Mouse (Mus musculus) limb, embryonic 15.5 days (tissue): ENCODE measurements around the gene Mcm5. TPM values are rescaled to one million over a fixed set of nuclear protein-coding genes. Genes with fewer than 3 reads are reported as not detected.

Source experiments
- ATAC-seq: fragments of 200-750 bp; cut with Nextera tagmentation; 2 replicates; pipeline ENCODE4 v1.8.0; 2017; ENCODE audit warnings: low read depth, moderate TSS enrichment; ENCODE audit not compliant: insufficient number of reproducible peaks, low FRiP score, low TSS enrichment
- H3K27ac ChIP-seq: fragments of 300-500 bp; sonication (generic); 2 replicates; pipeline ENCODE4 v1.5.1; 2015; ENCODE audit warnings: moderate library complexity, mild to moderate bottlenecking, inconsistent platforms
- H3K27me3 ChIP-seq: fragments of 300-500 bp; sonication (generic); 2 replicates; pipeline ENCODE4 v1.6.1; 2015; ENCODE audit warnings: inconsistent platforms
- H3K36me3 ChIP-seq: fragments of 300-500 bp; sonication (generic); 2 replicates; pipeline ENCODE4 v1.6.1; 2015; ENCODE audit warnings: inconsistent platforms
- H3K4me1 ChIP-seq: fragments of 300-500 bp; sonication (generic); 2 replicates; pipeline ENCODE4 v1.6.1; 2015; ENCODE audit warnings: inconsistent platforms
- H3K4me2 ChIP-seq: fragments of 300-500 bp; sonication (generic); 2 replicates; pipeline ENCODE4 v1.6.1; 2015; ENCODE audit warnings: mild to moderate bottlenecking, inconsistent platforms
- H3K4me3 ChIP-seq: fragments of 300-500 bp; sonication (generic); 2 replicates; pipeline ENCODE4 v1.5.1; 2015; ENCODE audit warnings: mild to moderate bottlenecking, inconsistent platforms
- H3K9ac ChIP-seq: fragments of 300-500 bp; sonication (generic); 2 replicates; pipeline ENCODE4 v1.6.1; 2015; ENCODE audit warnings: inconsistent platforms
- H3K9me3 ChIP-seq: fragments of 300-500 bp; sonication (generic); 2 replicates; pipeline ENCODE4 v1.6.1; 2016; ENCODE audit warnings: inconsistent platforms
- WGBS: fragments of 180-500 bp; shearing (Covaris S2); methylation state at CpG from one replicate; pipeline ENCODE4 v1.1.7; 2015; 5-methylcytosine and 5-hydroxymethylcytosine counted together
- polyA plus RNA-seq: library from polyadenylated mRNA; unstranded; fragments of >200 nt; fragmentation: Nextera tagmentation; extraction: Ambion mirVana; gene quantifications from 2 replicates; pipeline ENCODE4 v1.2.1, GENCODE M21; 2015

Mcm5 gene
- polyA plus RNA-seq, 1 experiment from 2014 or later: 128 TPM

- H3K36me3 ChIP-seq: no peaks in the 10 kb centered on the region
- no peak overlapping the region for H3K27ac ChIP-seq
- H3K9ac ChIP-seq: no peak overlapping the region
- H3K4me2 ChIP-seq: no peak overlapping the region
- no peak for ATAC-seq
- WGBS: 80% methylated on average over 5 of the region's 5 CpGs
- H3K4me1 ChIP-seq: no peaks in the 10 kb centered on the region
- no peaks in the 10 kb centered on the region for H3K9me3 ChIP-seq
- no peak overlapping the region for H3K4me3 ChIP-seq
- no peaks in the 10 kb centered on the region for H3K27me3 ChIP-seq
Measured at GRCm38 (mm10) chr8:75150911-75151610, 41.7 kb downstream of the Mcm5 start.

GRCm38 (mm10) chr8:75151743-75152142, 42.4 kb downstream of the Mcm5 start:
- 73% methylated on average over 4 of the region's 4 CpGs for WGBS
- no peak for ATAC-seq
- H3K9ac ChIP-seq: no peak overlapping the region

GRCm38 (mm10) chr8:75152505-75153082, 43.2 kb downstream of the Mcm5 start:
- Histone ChIP-seq H3K9me3 (no peaks in the 10 kb centered on the region), H3K4me1 (no peaks in the 10 kb centered on the region), H3K9ac (no peak overlapping the region), H3K4me2 (no peak overlapping the region), H3K4me3 (no peak overlapping the region), H3K36me3 (no peaks in the 10 kb centered on the region), H3K27ac (no peak overlapping the region), H3K27me3 (no peaks in the 10 kb centered on the region)
- WGBS: 72% methylated on average over 2 of the region's 2 CpGs
- no peak for ATAC-seq

More at GRCm38 (mm10) chr8:75151743-75152142, 42.4 kb downstream of the Mcm5 start:
- Histone ChIP-seq H3K9me3 (no peaks in the 10 kb centered on the region), H3K27ac (no peak overlapping the region), H3K4me3 (no peak overlapping the region), H3K36me3 (no peaks in the 10 kb centered on the region), H3K4me1 (no peaks in the 10 kb centered on the region), H3K4me2 (no peak overlapping the region), H3K27me3 (no peaks in the 10 kb centered on the region)

- no peak for ATAC-seq
- H3K4me3 ChIP-seq: no peak overlapping the region
- H3K36me3 ChIP-seq: no peaks in the 10 kb centered on the region
- H3K9ac ChIP-seq: no peak overlapping the region
- H3K4me1 ChIP-seq: no peaks in the 10 kb centered on the region
- H3K9me3 ChIP-seq: no peaks in the 10 kb centered on the region
- no peak overlapping the region for H3K4me2 ChIP-seq
- no peak overlapping the region for H3K27ac ChIP-seq
- WGBS: 63% methylated on average over 5 of the region's 5 CpGs
- no peaks in the 10 kb centered on the region for H3K27me3 ChIP-seq
Measured at GRCm38 (mm10) chr8:75154855-75155478, 45.6 kb downstream of the Mcm5 start.

GRCm38 (mm10) chr8:75155740-75156322, 46.5 kb downstream of the Mcm5 start:
- H3K27me3 ChIP-seq: no peaks in the 10 kb centered on the region
- H3K4me1 ChIP-seq: no peaks in the 10 kb centered on the region
- H3K4me3 ChIP-seq: no peak overlapping the region
- no peak overlapping the region for H3K4me2 ChIP-seq
- WGBS: 78% methylated on average over 2 of the region's 2 CpGs
- no peak for ATAC-seq
- no peaks in the 10 kb centered on the region for H3K36me3 ChIP-seq
- H3K27ac ChIP-seq: no peak overlapping the region
- H3K9me3 ChIP-seq: no peaks in the 10 kb centered on the region
- no peak overlapping the region for H3K9ac ChIP-seq

GRCm38 (mm10) chr8:75157471-75158230, 48.3 kb downstream of the Mcm5 start:
- H3K4me3 ChIP-seq: no peak overlapping the region
- H3K27me3 ChIP-seq: no peaks in the 10 kb centered on the region
- no peaks in the 10 kb centered on the region for H3K9me3 ChIP-seq
- WGBS: 40% methylated on average over 7 of the region's 7 CpGs
- no peak overlapping the region for H3K4me2 ChIP-seq
- H3K4me1 ChIP-seq: no peaks in the 10 kb centered on the region
- H3K36me3 ChIP-seq: no peaks in the 10 kb centered on the region
- no peak overlapping the region for H3K9ac ChIP-seq
- no peak overlapping the region for H3K27ac ChIP-seq
- ATAC-seq: no peak

- H3K27ac ChIP-seq: no peak overlapping the region
- H3K4me2 ChIP-seq: no peak overlapping the region
- 32% methylated on average over 5 of the region's 5 CpGs for WGBS
- H3K27me3 ChIP-seq: no peaks in the 10 kb centered on the region
- 0 out of 2 replicates have a peak, but pooled peaks have one; percentile 66 for ATAC-seq
- H3K9ac ChIP-seq: no peak overlapping the region
- H3K4me3 ChIP-seq: no peak overlapping the region
- 0 out of 2 replicates have a peak, but pooled peaks cover 3% of the 10 kb centered on the region for H3K4me1 ChIP-seq
- no peaks in the 10 kb centered on the region for H3K9me3 ChIP-seq
- H3K36me3 ChIP-seq: no peaks in the 10 kb centered on the region
Measured at GRCm38 (mm10) chr8:75169363-75169762, 60.0 kb downstream of the Mcm5 start.

GRCm38 (mm10) chr8:75172009-75172685, 62.8 kb downstream of the Mcm5 start:
- ATAC-seq: no peak
- WGBS: 78% methylated on average over 6 of the region's 6 CpGs
- Histone ChIP-seq H3K4me3 (no peak overlapping the region), H3K27me3 (no peaks in the 10 kb centered on the region), H3K9me3 (no peaks in the 10 kb centered on the region), H3K36me3 (no peaks in the 10 kb centered on the region), H3K4me1 (0 out of 2 replicates have a peak, but pooled peaks cover 3% of the 10 kb centered on the region), H3K9ac (no peak overlapping the region), H3K27ac (no peak overlapping the region), H3K4me2 (no peak overlapping the region)

Other genes starting within 250 kb of the Mcm5 start
- gene Isx, start 236.4 kb upstream of the Mcm5 start, polyA plus RNA-seq: 0.19 and 0.22 TPM in 2 replicates
- gene Hmgxb4, start 116.2 kb upstream of the Mcm5 start, polyA plus RNA-seq: 31.3 and 37.7 TPM in 2 replicates
- gene Tom1, start 75.9 kb upstream of the Mcm5 start, polyA plus RNA-seq: 45.1 and 56.1 TPM in 2 replicates
- 35.5 and 36.9 TPM in 2 replicates for gene Hmox1, start 15.9 kb upstream of the Mcm5 start, polyA plus RNA-seq
- gene Rasd2, start 104.4 kb downstream of the Mcm5 start, polyA plus RNA-seq: 0.21 and 0.29 TPM in 2 replicates